Mouse (Mus musculus) layer of hippocampus, adult 18-20 months (tissue): ENCODE measurements around the gene Rcan2. TPM values are rescaled to one million over a fixed set of nuclear protein-coding genes. Genes with fewer than 3 reads are reported as not detected.
A peak's percentile ranks its signal among the peaks of the same experiment; 100 is the strongest.
"Not testable (repeated sequence)": the region's sequence is repeated elsewhere in the genome, so short reads cannot be mapped to it uniquely, and the experiment has no call there.

Source experiments
- DNase-seq, 2 experiments: peaks; one replicate each; pipeline ENCODE4 v3.0.0; 2022; ENCODE audit warnings: low spot score in 2 of 2
- total RNA-seq, 2 experiments: library from RNA; stranded (reverse); gene quantifications; 2 replicates each; pipeline ENCODE4 v1.2.3; 2021

Rcan2 gene
- total RNA-seq, 2 experiments from 2014 or later, result 98.6 to 100.0 TPM

GRCm38 (mm10) chr17:43824781-43825410 lies 23.7 kb downstream of the Rcan2 start:
- DNase-seq, result no peak

- not testable (repeated sequence) for DNase-seq
These were observed 24.2 kb downstream of the Rcan2 start for GRCm38 (mm10) chr17:43825411-43825785.

GRCm38 (mm10) chr17:43827261-43827660 lies 26.1 kb downstream of the Rcan2 start:
- DNase-seq, result no peak

- DNase-seq, result no peak
These were observed 31.4 kb downstream of the Rcan2 start for GRCm38 (mm10) chr17:43832401-43833124.

- peak; percentile 32 to 79 for DNase-seq
These were observed 39.1 kb downstream of the Rcan2 start for GRCm38 (mm10) chr17:43840208-43840607.

GRCm38 (mm10) chr17:43846714-43847113 lies 45.6 kb downstream of the Rcan2 start:
- peak in 1 of 2 experiments; percentile 9 for DNase-seq

- DNase-seq, result no peak
These were observed 47.8 kb downstream of the Rcan2 start for GRCm38 (mm10) chr17:43848903-43849302.

- DNase-seq, result no peak
These were observed 54.0 kb downstream of the Rcan2 start for GRCm38 (mm10) chr17:43855132-43855531.

- DNase-seq, result no peak
These were observed 54.9 kb downstream of the Rcan2 start for GRCm38 (mm10) chr17:43856081-43856480.

- DNase-seq, result no peak
These were observed 67.7 kb downstream of the Rcan2 start for GRCm38 (mm10) chr17:43868808-43869207.

GRCm38 (mm10) chr17:43869677-43870076 lies 68.5 kb downstream of the Rcan2 start:
- peak; percentile 42 to 77 for DNase-seq

GRCm38 (mm10) chr17:43874417-43874816 lies 73.3 kb downstream of the Rcan2 start:
- DNase-seq, result no peak

- DNase-seq, result no peak
These were observed 76.3 kb downstream of the Rcan2 start for GRCm38 (mm10) chr17:43877425-43877824.

GRCm38 (mm10) chr17:43883016-43883415 lies 81.9 kb downstream of the Rcan2 start:
- DNase-seq, result peak in 1 of 2 experiments; percentile 64

GRCm38 (mm10) chr17:43886262-43886661 lies 85.1 kb downstream of the Rcan2 start:
- no peak for DNase-seq

GRCm38 (mm10) chr17:43887931-43888330 lies 86.8 kb downstream of the Rcan2 start:
- no peak for DNase-seq

- no peak for DNase-seq
These were observed 96.2 kb downstream of the Rcan2 start for GRCm38 (mm10) chr17:43897346-43897745.

- no peak for DNase-seq
These were observed 98.4 kb downstream of the Rcan2 start for GRCm38 (mm10) chr17:43899405-43900092.

- DNase-seq, result no peak
These were observed 99.0 kb downstream of the Rcan2 start for GRCm38 (mm10) chr17:43900133-43900532.

- DNase-seq, result no peak
These were observed 100.3 kb downstream of the Rcan2 start for GRCm38 (mm10) chr17:43901474-43901873.

- DNase-seq, result no peak
These were observed 102.9 kb downstream of the Rcan2 start for GRCm38 (mm10) chr17:43903807-43904771.
